Mouse (Mus musculus) liver, embryonic 14.5 days (tissue): ENCODE measurements around the gene Hepacam2.

Experiments used
- CTCF ChIP-seq: IDR thresholded peaks from 2 replicates; pipeline ENCODE4 v1.5.1; 2016; ENCODE audit warnings: antibody characterized with exemption, low read depth, control low read depth
- EP300 ChIP-seq: IDR thresholded peaks from 2 replicates; pipeline ENCODE4 v1.6.1; 2016; ENCODE audit warnings: antibody characterized with exemption, low read depth

DNA sequence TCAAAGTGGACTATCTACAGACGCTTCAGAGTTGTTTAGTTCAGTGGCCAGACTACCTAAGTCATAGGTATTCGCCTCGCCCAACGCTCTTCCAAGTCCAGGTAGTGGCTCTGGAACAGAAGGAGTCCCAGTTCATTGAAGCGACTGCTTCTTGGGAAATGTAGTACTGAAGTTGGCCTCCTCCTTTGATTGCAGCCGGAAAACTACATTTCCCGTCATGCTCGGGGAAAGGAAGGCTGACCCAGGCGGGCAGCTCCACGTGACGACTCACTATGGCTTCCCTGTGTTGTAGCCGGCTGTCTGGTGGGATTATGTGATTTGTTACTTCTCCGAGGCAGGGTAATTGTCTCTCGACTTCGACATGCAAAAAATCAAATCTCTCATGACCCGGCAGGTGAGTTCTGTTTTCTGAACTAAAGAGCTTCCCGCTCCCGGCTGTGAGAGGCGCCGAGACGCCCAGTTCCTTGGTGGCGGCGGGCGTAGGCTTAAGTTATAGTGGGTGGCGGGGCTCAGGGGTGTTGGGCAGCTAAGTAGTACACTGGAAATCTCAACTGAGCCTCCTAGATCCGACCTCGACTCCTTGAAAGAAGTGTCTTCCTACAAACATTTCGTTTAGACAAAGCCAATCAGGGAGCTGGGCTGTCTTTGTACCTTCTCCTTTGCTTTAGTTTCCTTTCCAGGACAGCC is at the start of gene Hepacam2, which contains the start of gene Vps50:
- TF ChIP-seq CTCF (no peak), EP300 (no peak)
